Mouse (Mus musculus): ENCODE results near the gene Ugt1a6b. TPM values are rescaled to one million over a fixed set of nuclear protein-coding genes. Genes with fewer than 3 reads are reported as not detected.
A peak's percentile ranks its signal among the peaks of the same experiment; 100 is the strongest.

Gene Ugt1a6b
- total and polyA plus RNA-seq, 2 experiments from 2014 or later: 2.0 to 2.9 TPM

DNA sequence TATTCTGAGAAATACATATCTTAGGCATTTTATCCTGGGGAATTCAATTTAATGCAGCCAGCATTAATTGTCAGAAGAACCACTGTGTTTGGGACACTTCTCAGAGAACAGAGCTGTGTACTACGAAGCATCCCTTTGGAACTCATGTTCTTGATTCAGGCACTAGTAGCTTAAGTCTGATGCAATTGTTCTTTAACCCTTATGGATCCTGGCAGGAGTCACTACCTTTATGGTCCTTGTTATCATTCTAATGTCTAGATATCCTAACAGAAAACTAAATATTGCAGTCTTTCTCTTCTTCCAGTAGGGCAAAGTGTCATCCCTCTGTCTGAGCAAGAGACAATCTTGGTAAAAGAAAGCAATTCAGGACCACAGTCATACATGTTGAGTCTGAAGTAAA lies 110.0 kb downstream of the Ugt1a6b start:
- ATAC-seq (no peak), DNase-seq (peak; percentile 1)
- 85% methylated on average over 1 of the region's 1 CpGs for WGBS
- Histone ChIP-seq H3K4me1 (ENCODE audit: insufficient read depth) (no peaks in the 10 kb centered on the region), H3K4me2 (ENCODE audit: low read depth) (no peak overlapping the region), H3K4me3 (ENCODE audit: low read depth, low read length) (no peak overlapping the region), H3K9me3 (ENCODE audit: low read length) (peaks cover 63% of the 10 kb centered on the region), H3K27ac (ENCODE audit: low read depth, low read length) (no peak overlapping the region), H3K9ac (no peak overlapping the region), H3K27me3 (ENCODE audit: insufficient read depth, low read length) (no peaks in the 10 kb centered on the region), H3K36me3 (ENCODE audit: insufficient read depth) (no peaks in the 10 kb centered on the region)
- no peak for TF ChIP-seq CTCF (IDR thresholded peaks at IDR 0.05; ENCODE audit: low read depth)

GRCm38 (mm10) chr1:88213766-88214461 lies 110.9 kb downstream of the Ugt1a6b start:
- Histone ChIP-seq H3K9ac (no peak overlapping the region), H3K27ac (ENCODE audit: low read depth, low read length) (no peak overlapping the region), H3K4me2 (ENCODE audit: low read depth) (no peak overlapping the region), H3K4me1 (ENCODE audit: insufficient read depth) (no peaks in the 10 kb centered on the region), H3K4me3 (ENCODE audit: low read depth, low read length) (no peak overlapping the region), H3K36me3 (ENCODE audit: insufficient read depth) (no peaks in the 10 kb centered on the region), H3K9me3 (ENCODE audit: low read length) (peaks cover 63% of the 10 kb centered on the region), H3K27me3 (ENCODE audit: insufficient read depth, low read length) (no peaks in the 10 kb centered on the region)
- ATAC-seq (no peak), DNase-seq (peak; percentile 0)
- WGBS: 82% methylated on average over 2 of the region's 2 CpGs
- no peak for TF ChIP-seq CTCF (IDR thresholded peaks at IDR 0.05; ENCODE audit: low read depth)

DNA sequence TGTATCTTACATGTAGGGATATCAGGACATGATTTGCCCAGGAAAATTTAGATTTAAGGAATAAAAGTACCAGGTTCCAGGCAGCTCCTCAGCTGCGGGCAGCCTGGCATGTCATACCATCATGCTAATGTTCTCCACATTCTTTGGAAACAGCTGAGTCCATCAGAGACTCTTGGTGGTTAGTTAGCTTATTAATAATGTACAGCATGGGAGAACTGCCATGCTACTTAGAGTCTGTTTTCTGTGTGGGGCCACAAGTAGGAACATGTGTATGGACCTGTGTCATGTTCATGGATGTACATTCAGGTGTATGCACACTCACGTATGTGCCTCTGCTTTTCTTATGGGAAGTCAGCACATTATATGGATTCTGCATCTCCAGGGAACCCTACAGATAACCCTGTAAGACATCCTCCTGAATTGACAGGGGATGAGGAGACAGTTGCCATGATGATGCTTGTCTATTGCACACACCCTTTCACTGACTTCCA lies 111.5 kb downstream of the Ugt1a6b start:
- H3K4me3 ChIP-seq (ENCODE audit: low read depth, low read length): no peak overlapping the region
- H3K9me3 ChIP-seq (ENCODE audit: low read length): peaks cover 63% of the 10 kb centered on the region
- no peaks in the 10 kb centered on the region for H3K36me3 ChIP-seq (ENCODE audit: insufficient read depth)
- 77% methylated on average over 2 of the region's 2 CpGs for WGBS
- no peaks in the 10 kb centered on the region for H3K27me3 ChIP-seq (ENCODE audit: insufficient read depth, low read length)
- no peak overlapping the region for H3K4me2 ChIP-seq (ENCODE audit: low read depth)
- H3K9ac ChIP-seq: no peak overlapping the region
- DNase-seq (peak; percentile 0), ATAC-seq (no peak)
- no peaks in the 10 kb centered on the region for H3K4me1 ChIP-seq (ENCODE audit: insufficient read depth)
- no peak overlapping the region for H3K27ac ChIP-seq (ENCODE audit: low read depth, low read length)
- TF ChIP-seq CTCF (IDR thresholded peaks at IDR 0.05; ENCODE audit: low read depth): no peak

- Histone ChIP-seq H3K4me3 (ENCODE audit: low read depth, low read length) (no peak overlapping the region), H3K27ac (ENCODE audit: low read depth, low read length) (no peak overlapping the region), H3K36me3 (ENCODE audit: insufficient read depth) (no peaks in the 10 kb centered on the region), H3K27me3 (ENCODE audit: insufficient read depth, low read length) (no peaks in the 10 kb centered on the region), H3K9ac (no peak overlapping the region), H3K9me3 (ENCODE audit: low read length) (peaks cover 63% of the 10 kb centered on the region), H3K4me1 (ENCODE audit: insufficient read depth) (no peaks in the 10 kb centered on the region), H3K4me2 (ENCODE audit: low read depth) (no peak overlapping the region)
- no peak for TF ChIP-seq CTCF (IDR thresholded peaks at IDR 0.05; ENCODE audit: low read depth)
- DNase-seq (peak; percentile 0), ATAC-seq (no peak)
- WGBS: 73% methylated on average over 10 of the region's 10 CpGs
Measured at GRCm38 (mm10) chr1:88215466-88216380, 112.7 kb downstream of the Ugt1a6b start.

- WGBS: 55% methylated on average over 2 of the region's 2 CpGs
Measured at GRCm38 (mm10) chr1:88216551-88216950, 113.5 kb downstream of the Ugt1a6b start.

DNA sequence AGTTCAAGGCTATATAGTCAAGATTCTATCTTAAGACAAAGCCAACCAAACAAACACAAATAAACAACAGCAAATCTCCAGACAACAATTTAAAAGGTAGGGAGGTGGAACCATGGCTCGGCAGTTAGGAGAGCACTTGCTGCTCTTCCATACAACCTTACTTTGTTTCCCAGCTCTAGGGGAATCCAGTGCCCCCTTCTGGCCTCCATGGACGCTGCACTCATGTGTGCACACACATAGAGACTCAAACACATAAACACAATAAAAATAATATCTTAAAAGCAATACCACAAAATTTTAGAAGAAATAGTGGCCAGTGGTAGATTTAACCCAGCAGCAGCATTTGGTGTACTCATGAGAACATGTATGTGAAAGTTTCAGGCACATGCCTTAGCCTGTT lies 114.1 kb downstream of the Ugt1a6b start:
- Histone ChIP-seq H3K36me3 (ENCODE audit: insufficient read depth) (no peaks in the 10 kb centered on the region), H3K4me1 (ENCODE audit: insufficient read depth) (no peaks in the 10 kb centered on the region), H3K4me3 (ENCODE audit: low read depth, low read length) (no peak overlapping the region), H3K27me3 (ENCODE audit: insufficient read depth, low read length) (no peaks in the 10 kb centered on the region), H3K9ac (no peak overlapping the region), H3K9me3 (ENCODE audit: low read length) (peaks cover 56% of the 10 kb centered on the region), H3K27ac (ENCODE audit: low read depth, low read length) (no peak overlapping the region), H3K4me2 (ENCODE audit: low read depth) (no peak overlapping the region)
- DNase-seq: peak; percentile 0
- TF ChIP-seq CTCF (IDR thresholded peaks at IDR 0.05; ENCODE audit: low read depth): 0 out of 2 replicates have a peak, but pooled peaks have one; percentile 24
- 67% methylated on average over 2 of the region's 2 CpGs for whole genome bisulfite sequencing
- no peak for ATAC-seq

More at GRCm38 (mm10) chr1:88216551-88216950, 113.5 kb downstream of the Ugt1a6b start:
- TF ChIP-seq CTCF (IDR thresholded peaks at IDR 0.05; ENCODE audit: low read depth): no peak
- ATAC-seq (no peak), DNase-seq (no peak)
- H3K27me3 ChIP-seq (ENCODE audit: insufficient read depth, low read length): no peaks in the 10 kb centered on the region
- H3K9ac ChIP-seq: no peak overlapping the region
- no peaks in the 10 kb centered on the region for H3K36me3 ChIP-seq (ENCODE audit: insufficient read depth)
- no peak overlapping the region for H3K27ac ChIP-seq (ENCODE audit: low read depth, low read length)
- H3K4me2 ChIP-seq (ENCODE audit: low read depth): no peak overlapping the region
- H3K4me1 ChIP-seq (ENCODE audit: insufficient read depth): no peaks in the 10 kb centered on the region
- H3K4me3 ChIP-seq (ENCODE audit: low read depth, low read length): no peak overlapping the region
- peaks cover 60% of the 10 kb centered on the region for H3K9me3 ChIP-seq (ENCODE audit: low read length)

GRCm38 (mm10) chr1:88217576-88217975 lies 114.5 kb downstream of the Ugt1a6b start:
- H3K4me2 ChIP-seq (ENCODE audit: low read depth): no peak overlapping the region
- 39% methylated on average over 3 of the region's 3 CpGs for WGBS
- H3K4me1 ChIP-seq (ENCODE audit: insufficient read depth): no peaks in the 10 kb centered on the region
- no peaks in the 10 kb centered on the region for H3K36me3 ChIP-seq (ENCODE audit: insufficient read depth)
- ATAC-seq: no peak
- peaks cover 53% of the 10 kb centered on the region for H3K9me3 ChIP-seq (ENCODE audit: low read length)
- DNase-seq: no peak
- no peak overlapping the region for H3K9ac ChIP-seq
- TF ChIP-seq CTCF (IDR thresholded peaks at IDR 0.05; ENCODE audit: low read depth): no peak
- no peak overlapping the region for H3K27ac ChIP-seq (ENCODE audit: low read depth, low read length)
- H3K4me3 ChIP-seq (ENCODE audit: low read depth, low read length): no peak overlapping the region
- no peaks in the 10 kb centered on the region for H3K27me3 ChIP-seq (ENCODE audit: insufficient read depth, low read length)

Data from forebrain, postnatal 0 days (tissue).